Mouse (Mus musculus) midbrain, embryonic 16.5 days (tissue): ENCODE results near the gene Fcrla. TPM values are rescaled to one million over a fixed set of nuclear protein-coding genes. Genes with fewer than 3 reads are reported as not detected.

Experiments used
- ATAC-seq: fragments of 200-750 bp; cut with Nextera tagmentation; 2 replicates; pipeline ENCODE4 v1.8.0; 2017; ENCODE audit warnings: moderate TSS enrichment
- H3K27ac ChIP-seq: fragments of 300-500 bp; sonication (generic); 2 replicates; pipeline ENCODE4 v1.5.1; 2014; ENCODE audit warnings: mild to moderate bottlenecking, low read length, mixed read lengths
- H3K27me3 ChIP-seq: fragments of 300-500 bp; sonication (generic); 2 replicates; pipeline ENCODE4 v1.6.1; 2014; ENCODE audit warnings: low read depth, low read length, mixed read lengths; ENCODE audit not compliant: control insufficient read depth, insufficient read depth
- H3K36me3 ChIP-seq: fragments of 300-500 bp; sonication (generic); 2 replicates; pipeline ENCODE4 v1.6.1; 2014; ENCODE audit warnings: mild to moderate bottlenecking, low read length, moderate library complexity, mixed read lengths; ENCODE audit not compliant: control insufficient read depth, insufficient read depth
- H3K4me1 ChIP-seq: fragments of 300-500 bp; sonication (generic); 2 replicates; pipeline ENCODE4 v1.6.1; 2014; ENCODE audit warnings: mild to moderate bottlenecking, low read length, mixed read lengths; ENCODE audit not compliant: control insufficient read depth, insufficient read depth
- H3K4me2 ChIP-seq: fragments of 300-500 bp; sonication (generic); 2 replicates; pipeline ENCODE4 v1.6.1; 2014; ENCODE audit warnings: mild to moderate bottlenecking, low read length, mixed read lengths
- H3K4me3 ChIP-seq: fragments of 300-500 bp; sonication (generic); 2 replicates; pipeline ENCODE4 v1.5.1; 2014; ENCODE audit warnings: low read depth, mild to moderate bottlenecking, low read length, moderate library complexity, mixed read lengths
- H3K9ac ChIP-seq: fragments of 300-500 bp; sonication (generic); 2 replicates; pipeline ENCODE4 v1.6.1; 2014; ENCODE audit warnings: low read depth, low read length, mixed read lengths
- H3K9me3 ChIP-seq: fragments of 300-500 bp; sonication (generic); replicated peaks from 2 replicates; pipeline ENCODE4 v1.6.1; 2014; ENCODE audit warnings: mild to moderate bottlenecking, low read length, mixed read lengths; ENCODE audit not compliant: control insufficient read depth, poor library complexity, severe bottlenecking
- WGBS: fragments of 180-500 bp; shearing (Covaris S2); extraction: QIAGEN DNeasy Blood & Tissue Kit; methylation state at CpG from one replicate; pipeline ENCODE4 v1.1.7; 2014; 5-methylcytosine and 5-hydroxymethylcytosine counted together
- polyA plus RNA-seq: library from polyadenylated mRNA; unstranded; fragments of >200 nt; fragmentation: Nextera tagmentation; extraction: Ambion mirVana; gene quantifications from 2 replicates; pipeline ENCODE4 v1.2.1, GENCODE M21; 2015

Gene Fcrla
- polyA plus RNA-seq, 1 experiment from 2014 or later, result not detected

DNA sequence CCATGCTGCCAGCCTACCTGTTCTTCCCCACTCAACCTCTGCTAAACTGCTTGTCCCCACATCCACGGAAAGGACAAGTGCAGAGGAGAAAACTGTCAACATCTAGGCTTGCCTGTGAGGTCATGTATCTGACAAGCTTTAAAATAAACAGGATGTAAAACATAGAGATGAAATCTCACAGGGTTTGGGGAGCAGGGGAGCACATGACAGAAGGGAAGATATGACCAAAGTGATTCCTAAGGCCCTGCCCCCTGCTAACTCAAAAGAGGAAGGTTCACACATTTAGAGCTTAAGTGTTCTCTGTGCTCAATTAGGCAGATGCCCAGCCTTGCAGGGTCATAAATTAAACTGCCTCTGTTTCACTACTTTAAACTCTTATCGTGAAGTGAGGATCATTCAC, 7.0 kb upstream of the Fcrla start:
- no peaks in the 10 kb centered on the region for H3K36me3 ChIP-seq
- no peak overlapping the region for H3K4me3 ChIP-seq
- H3K4me1 ChIP-seq, result no peaks in the 10 kb centered on the region
- H3K9me3 ChIP-seq, result no peaks in the 10 kb centered on the region
- no peak for ATAC-seq
- WGBS, result 94% methylated on average over 2 of the region's 2 CpGs
- H3K27me3 ChIP-seq, result no peaks in the 10 kb centered on the region
- H3K27ac ChIP-seq, result no peak overlapping the region
- H3K9ac ChIP-seq, result no peak overlapping the region
- no peak overlapping the region for H3K4me2 ChIP-seq

DNA sequence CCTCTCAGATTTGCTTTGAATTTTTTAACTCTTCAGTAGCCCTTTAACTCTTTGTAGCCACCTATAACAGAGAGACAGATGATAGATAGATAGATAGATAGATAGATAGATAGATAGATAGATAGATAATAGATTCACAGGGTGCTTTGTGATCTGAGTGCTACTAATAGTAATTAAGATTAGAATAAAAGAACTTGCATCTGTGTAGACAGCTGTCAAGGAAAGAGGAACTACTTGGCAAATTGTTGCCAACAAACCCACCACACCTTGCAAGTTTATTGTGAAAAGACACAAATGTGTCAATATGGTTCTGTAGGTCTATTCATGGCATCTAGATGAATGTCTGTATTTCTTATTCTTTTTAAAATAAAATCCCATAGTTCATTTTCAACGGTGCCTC, 6.6 kb upstream of the Fcrla start:
- Histone ChIP-seq H3K4me2 (no peak overlapping the region), H3K27me3 (no peaks in the 10 kb centered on the region), H3K4me3 (no peak overlapping the region), H3K27ac (no peak overlapping the region), H3K9ac (no peak overlapping the region), H3K4me1 (no peaks in the 10 kb centered on the region), H3K9me3 (no peaks in the 10 kb centered on the region), H3K36me3 (no peaks in the 10 kb centered on the region)
- no peak for ATAC-seq
- 82% methylated on average over 1 of the region's 1 CpGs for WGBS

DNA sequence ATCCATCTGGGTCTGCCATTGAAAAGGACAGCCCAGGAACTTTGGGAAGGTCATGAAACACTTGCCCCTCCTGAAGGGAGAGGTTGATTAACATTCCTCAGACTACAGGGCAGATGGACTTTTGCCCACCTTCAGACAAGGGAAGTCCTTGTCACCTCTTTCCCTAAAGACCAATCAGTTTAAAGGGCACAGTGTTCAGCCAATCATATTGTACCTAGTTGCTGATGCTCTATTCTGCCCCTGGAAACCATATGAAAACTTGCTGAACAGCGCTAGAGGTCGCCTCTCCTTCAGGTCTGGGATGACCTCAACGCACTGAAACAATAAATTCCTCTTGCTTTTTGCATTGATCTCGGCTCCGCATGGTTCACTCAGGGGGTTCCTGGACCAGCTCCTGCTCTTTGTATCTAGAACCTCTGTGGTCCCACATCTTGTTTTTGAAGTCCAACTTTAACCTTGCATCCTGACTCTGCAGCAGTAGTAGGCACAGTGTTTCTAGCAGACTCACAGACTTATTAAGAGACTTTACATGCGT, 6.1 kb upstream of the Fcrla start:
- Histone ChIP-seq H3K27me3 (no peaks in the 10 kb centered on the region), H3K4me3 (no peak overlapping the region), H3K4me2 (no peak overlapping the region), H3K27ac (no peak overlapping the region), H3K9me3 (no peaks in the 10 kb centered on the region), H3K9ac (no peak overlapping the region), H3K36me3 (no peaks in the 10 kb centered on the region), H3K4me1 (no peaks in the 10 kb centered on the region)
- 78% methylated on average over 6 of the region's 6 CpGs for WGBS
- ATAC-seq, result no peak

DNA sequence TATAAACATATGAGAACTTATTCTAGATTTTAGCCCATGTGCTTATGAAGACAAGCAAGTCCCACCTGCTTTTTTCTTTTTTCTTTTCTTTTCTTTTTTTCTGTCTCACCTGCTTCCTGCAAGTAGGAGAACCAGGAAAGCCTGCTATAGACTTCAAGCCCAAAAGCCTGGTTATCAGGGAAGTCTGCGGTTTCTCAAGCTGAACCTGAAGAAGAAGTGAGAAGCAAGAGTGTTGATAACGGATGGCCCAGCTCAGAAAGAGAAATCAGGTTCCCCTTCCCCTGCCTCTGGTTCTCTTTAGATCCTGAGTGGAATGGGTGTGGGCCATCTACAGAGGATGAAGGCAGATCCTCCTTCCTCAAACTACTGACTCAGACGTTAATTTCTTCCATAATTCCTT, 4.7 kb upstream of the Fcrla start:
- no peaks in the 10 kb centered on the region for H3K4me1 ChIP-seq
- no peak overlapping the region for H3K27ac ChIP-seq
- no peak overlapping the region for H3K4me2 ChIP-seq
- no peak overlapping the region for H3K4me3 ChIP-seq
- no peak for ATAC-seq
- H3K9me3 ChIP-seq, result no peaks in the 10 kb centered on the region
- WGBS, result 86% methylated on average over 3 of the region's 3 CpGs
- H3K36me3 ChIP-seq, result no peaks in the 10 kb centered on the region
- no peak overlapping the region for H3K9ac ChIP-seq
- no peaks in the 10 kb centered on the region for H3K27me3 ChIP-seq

DNA sequence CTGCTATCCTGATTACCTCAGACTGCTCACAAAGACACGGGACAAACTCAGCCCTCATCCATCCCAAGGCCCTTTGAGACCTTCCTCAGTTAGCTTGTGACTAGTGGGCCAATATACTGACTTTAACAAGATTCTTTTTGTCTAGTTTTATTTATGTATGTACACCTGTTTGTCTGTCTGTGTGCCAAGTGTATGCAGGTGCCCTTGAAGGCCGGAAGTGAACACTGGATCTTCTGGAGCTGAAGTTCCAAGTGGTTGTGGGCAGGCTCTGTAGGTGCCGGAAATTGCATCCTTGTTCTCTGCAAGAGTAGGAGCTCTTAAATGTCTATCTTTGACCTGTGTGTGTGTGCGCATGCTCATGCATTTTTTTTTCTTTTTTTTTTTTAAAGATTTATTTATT, 1.9 kb upstream of the Fcrla start:
- H3K4me2 ChIP-seq, result no peak overlapping the region
- no peaks in the 10 kb centered on the region for H3K27me3 ChIP-seq
- H3K27ac ChIP-seq, result no peak overlapping the region
- H3K9me3 ChIP-seq, result no peaks in the 10 kb centered on the region
- H3K4me1 ChIP-seq, result no peaks in the 10 kb centered on the region
- H3K4me3 ChIP-seq, result no peak overlapping the region
- no peak overlapping the region for H3K9ac ChIP-seq
- ATAC-seq, result no peak
- no peaks in the 10 kb centered on the region for H3K36me3 ChIP-seq
- 82% methylated on average over 4 of the region's 4 CpGs for WGBS

DNA sequence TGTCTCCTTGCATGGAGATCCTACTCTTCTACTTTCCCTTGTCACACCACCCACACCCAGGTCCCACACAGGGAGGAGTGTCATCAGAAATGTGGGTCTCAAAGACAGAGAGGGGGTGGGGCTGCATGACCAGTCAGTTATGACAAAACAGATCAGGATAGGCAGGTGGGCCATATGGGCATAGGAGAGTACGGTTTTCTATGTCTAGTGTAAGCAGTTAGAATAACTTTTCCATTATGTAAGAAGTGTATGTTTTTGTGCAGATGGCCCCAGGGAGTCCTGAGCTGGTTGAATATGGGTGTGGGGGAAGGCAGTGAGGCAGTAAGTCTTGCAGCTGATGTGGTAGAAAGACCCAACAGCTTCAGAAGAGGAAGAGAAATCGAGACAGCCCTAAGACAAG, 1.1 kb upstream of the Fcrla start:
- Histone ChIP-seq H3K4me1 (no peaks in the 10 kb centered on the region), H3K36me3 (no peaks in the 10 kb centered on the region), H3K4me2 (no peak overlapping the region), H3K27me3 (no peaks in the 10 kb centered on the region), H3K9me3 (no peaks in the 10 kb centered on the region), H3K4me3 (no peak overlapping the region), H3K27ac (no peak overlapping the region), H3K9ac (no peak overlapping the region)
- ATAC-seq, result no peak
- WGBS, result 78% methylated on average over 2 of the region's 2 CpGs

DNA sequence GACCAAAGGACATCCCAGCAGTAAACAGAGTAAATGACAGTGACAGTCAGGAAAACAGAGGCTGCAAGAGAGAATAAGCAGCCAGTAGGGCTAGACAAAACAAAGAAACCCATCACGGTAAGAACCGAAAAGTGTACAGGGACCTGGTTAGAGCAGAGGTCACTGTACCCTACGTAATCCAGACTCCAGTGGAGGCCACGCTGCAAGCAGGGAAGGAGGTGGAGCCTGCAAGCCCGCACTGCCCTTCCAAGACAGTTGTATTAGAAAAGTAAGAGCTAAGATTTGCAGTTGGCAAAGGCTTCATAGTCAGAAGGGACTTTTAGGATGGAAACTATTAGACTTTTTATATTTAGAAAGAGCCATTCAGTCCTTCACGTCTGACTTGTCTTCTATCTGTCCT, 442 bp downstream of the Fcrla start:
- Histone ChIP-seq H3K27me3 (no peaks in the 10 kb centered on the region), H3K27ac (no peak overlapping the region), H3K36me3 (no peaks in the 10 kb centered on the region), H3K4me2 (no peak overlapping the region), H3K9me3 (no peaks in the 10 kb centered on the region), H3K4me3 (no peak overlapping the region), H3K4me1 (no peaks in the 10 kb centered on the region), H3K9ac (no peak overlapping the region)
- WGBS, result 63% methylated on average over 6 of the region's 6 CpGs
- no peak for ATAC-seq

DNA sequence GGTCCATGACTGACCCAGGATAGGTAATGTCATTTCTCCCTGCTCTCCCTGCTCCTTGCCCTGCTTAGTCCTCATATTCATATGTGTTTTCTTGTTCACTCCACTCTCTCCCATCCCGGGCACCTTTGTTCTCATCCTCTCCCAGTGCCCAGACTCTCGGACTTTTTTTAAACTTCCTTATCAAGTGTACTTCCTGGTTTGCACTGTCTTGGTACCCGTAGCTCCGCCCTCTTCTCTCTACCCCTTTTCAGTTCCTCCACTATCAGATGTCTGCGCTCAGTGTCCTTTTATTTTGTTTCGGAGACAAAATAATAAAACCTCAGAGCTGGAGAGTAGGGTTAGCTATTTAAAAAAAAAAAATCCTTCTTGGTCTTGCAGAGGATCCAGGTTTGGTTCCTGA, 2.9 kb downstream of the Fcrla start:
- no peak overlapping the region for H3K27ac ChIP-seq
- H3K4me3 ChIP-seq, result no peak overlapping the region
- no peaks in the 10 kb centered on the region for H3K27me3 ChIP-seq
- no peak for ATAC-seq
- no peak overlapping the region for H3K9ac ChIP-seq
- H3K9me3 ChIP-seq, result no peaks in the 10 kb centered on the region
- H3K4me1 ChIP-seq, result no peaks in the 10 kb centered on the region
- no peaks in the 10 kb centered on the region for H3K36me3 ChIP-seq
- 92% methylated on average over 6 of the region's 6 CpGs for WGBS
- no peak overlapping the region for H3K4me2 ChIP-seq

DNA sequence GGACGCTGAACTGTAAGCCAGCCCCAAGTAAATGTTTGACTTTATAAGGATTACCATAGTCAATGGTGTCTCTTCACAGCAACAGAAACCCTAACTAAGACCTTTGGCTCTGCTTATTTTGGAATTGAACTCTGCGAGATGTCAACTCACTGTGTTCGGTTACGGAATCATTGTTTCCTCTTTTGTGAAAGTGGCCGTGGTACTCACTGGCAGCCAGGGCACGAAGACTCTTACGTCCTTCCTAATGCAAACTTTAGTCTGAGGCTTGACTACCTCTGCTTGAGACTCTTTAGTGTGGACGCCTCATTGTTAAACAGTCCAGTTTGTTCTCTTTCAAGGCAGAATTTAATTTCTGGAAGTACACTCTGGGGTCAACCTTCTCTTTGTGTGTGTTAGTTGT, 8.1 kb downstream of the Fcrla start:
- H3K4me3 ChIP-seq, result no peak overlapping the region
- 93% methylated on average over 8 of the region's 8 CpGs for WGBS
- H3K4me1 ChIP-seq, result no peaks in the 10 kb centered on the region
- H3K9ac ChIP-seq, result no peak overlapping the region
- no peak overlapping the region for H3K27ac ChIP-seq
- no peaks in the 10 kb centered on the region for H3K27me3 ChIP-seq
- no peaks in the 10 kb centered on the region for H3K36me3 ChIP-seq
- no peak for ATAC-seq
- H3K4me2 ChIP-seq, result no peak overlapping the region
- no peaks in the 10 kb centered on the region for H3K9me3 ChIP-seq

DNA sequence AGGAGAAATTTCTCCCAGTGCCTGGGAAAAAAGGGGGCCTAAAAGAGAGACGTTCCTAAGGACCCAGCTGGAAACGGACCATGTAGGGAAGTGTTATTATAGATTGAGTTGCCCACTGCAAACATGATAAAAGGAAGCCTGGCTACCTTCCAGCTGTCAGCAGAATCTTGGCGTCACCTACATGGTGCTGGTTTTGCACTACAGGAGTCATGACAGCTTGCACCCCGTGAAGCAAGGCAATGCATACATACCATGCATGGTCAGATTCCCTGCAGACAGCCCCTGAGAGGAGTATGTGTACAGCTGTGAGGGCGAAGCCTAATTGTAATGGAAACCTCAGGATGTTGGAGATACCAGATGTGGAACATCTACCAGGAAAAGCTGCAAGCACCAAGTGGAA, 11.7 kb downstream of the Fcrla start:
- H3K27ac ChIP-seq, result no peak overlapping the region
- no peak overlapping the region for H3K9ac ChIP-seq
- no peak for ATAC-seq
- H3K4me2 ChIP-seq, result no peak overlapping the region
- H3K36me3 ChIP-seq, result no peaks in the 10 kb centered on the region
- no peaks in the 10 kb centered on the region for H3K9me3 ChIP-seq
- 0 out of 2 replicates have a peak, but pooled peaks cover 2% of the 10 kb centered on the region for H3K27me3 ChIP-seq
- H3K4me1 ChIP-seq, result no peaks in the 10 kb centered on the region
- no peak overlapping the region for H3K4me3 ChIP-seq
- WGBS, result 80% methylated on average over 5 of the region's 5 CpGs
